Mouse (Mus musculus) retina, adult 2 months (tissue): Measurements from ENCODE around the gene L3mbtl1.
"Not testable (repeated sequence)": the region's sequence is repeated elsewhere in the genome, so short reads cannot be mapped to it uniquely, and the experiment has no call there.

Source experiments
- DNase-seq: peaks from one replicate; pipeline ENCODE4 v3.0.0-alpha.2; 2012; ENCODE audit warnings: low read depth, low spot score

L3mbtl1 gene

DNA sequence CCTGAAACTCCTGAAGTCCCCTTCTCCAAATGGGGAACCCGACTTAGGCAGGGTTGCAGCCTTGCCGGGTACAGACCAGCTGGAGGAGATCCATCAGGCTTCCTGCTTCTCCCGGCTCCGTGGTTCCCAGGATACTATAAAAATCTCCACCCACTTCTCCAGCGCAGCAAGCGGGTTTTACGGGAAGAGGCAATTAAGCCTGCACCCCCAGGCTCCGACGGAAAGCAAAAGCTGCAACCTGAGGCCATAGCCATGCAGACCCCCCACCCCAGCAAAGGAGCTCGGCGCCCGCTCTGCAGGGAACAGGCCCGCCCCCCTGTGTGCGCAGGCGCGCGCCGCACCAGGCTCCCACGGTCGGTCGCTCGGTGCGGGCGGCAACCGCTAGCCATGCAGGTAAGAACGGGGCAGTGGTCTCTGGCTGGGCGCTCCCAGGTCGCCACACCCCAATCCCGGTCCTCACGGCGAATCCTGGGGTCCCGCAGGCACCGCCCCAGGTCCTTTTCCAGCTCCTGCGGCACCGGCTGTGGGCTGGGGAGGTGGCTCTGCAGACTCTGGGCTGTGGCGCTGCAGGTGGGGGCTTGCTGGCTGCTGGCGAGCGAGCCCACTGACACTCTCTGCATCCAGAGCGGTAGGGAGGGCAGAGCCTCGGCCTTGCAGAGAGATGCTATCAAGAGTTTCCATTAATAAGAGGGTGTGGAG, at the start of gene L3mbtl1:
TSS of gene L3mbtl1 (plus strand) at position 325 of the 699 bp plus-strand sequence.
- DNase-seq: no peak

DNA sequence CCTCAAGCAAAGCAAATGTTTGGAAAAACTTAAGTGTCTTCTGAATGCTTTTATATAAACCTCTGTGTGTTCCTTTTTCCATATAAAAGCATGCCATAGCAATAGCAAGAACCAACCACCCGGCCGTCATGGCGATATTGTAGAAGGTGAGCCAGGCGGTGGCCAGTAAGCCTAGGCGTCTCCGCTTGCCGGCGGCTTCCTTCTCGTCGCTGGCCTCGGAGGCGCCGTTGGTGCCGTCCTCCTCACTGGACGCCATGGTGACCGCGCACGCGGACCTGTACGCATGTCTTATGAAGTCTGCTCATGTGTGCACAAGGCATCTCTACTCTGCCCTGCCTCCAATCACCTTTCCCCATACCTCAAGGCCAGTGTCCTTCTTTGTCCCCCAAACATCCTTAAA, 44.0 kb upstream of the L3mbtl1 start:
- DNase-seq: not testable (repeated sequence)

DNA sequence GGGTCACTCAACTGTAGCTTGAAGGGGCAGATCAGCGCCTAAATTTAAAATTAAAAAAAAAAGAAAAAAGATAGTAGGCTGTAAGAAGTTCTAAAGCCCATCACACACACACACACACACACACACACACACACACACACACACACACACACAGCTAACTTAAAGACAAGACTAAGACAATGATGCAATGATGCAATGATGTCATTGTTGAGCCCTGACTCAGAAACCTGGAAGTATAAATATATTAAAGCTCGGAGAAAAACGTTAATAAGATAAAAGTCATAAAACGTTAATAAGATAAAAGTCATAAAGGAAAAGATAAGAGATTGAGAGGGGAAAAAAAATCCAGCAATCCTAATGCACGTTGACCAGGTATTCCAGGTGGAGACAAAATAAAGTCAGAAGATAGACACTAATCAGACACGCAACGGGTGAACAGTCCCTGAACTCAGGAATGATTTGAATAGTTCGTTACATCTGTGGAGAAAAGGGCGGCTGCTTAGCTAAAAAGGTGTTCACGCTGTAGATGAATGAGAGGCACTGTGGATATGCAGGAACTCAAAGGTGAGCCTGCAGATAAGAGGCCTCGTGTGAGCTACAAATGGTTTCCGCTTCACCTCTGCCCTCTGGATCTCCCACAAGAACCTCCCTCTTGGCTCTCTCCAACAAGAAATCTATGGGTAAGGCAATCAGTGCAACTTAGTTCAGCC, 43.2 kb upstream of the L3mbtl1 start:
- DNase-seq: no peak

DNA sequence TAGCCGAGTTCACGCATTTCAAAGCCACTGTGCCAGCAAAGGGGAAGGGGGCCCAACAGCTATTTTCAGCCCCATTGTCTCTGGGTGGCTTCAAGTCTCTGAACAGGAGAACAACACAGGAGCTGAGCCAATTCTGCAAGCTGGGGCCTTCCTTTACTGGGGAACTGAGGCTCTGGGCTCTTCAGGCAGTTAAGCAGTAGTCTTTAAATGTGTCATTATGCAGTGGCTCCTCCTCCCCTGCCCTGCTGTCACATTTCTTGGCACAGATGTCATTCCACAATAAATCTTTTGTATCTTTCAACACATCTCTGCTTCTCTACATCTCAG, 42.7 kb upstream of the L3mbtl1 start:
- no peak for DNase-seq

DNA sequence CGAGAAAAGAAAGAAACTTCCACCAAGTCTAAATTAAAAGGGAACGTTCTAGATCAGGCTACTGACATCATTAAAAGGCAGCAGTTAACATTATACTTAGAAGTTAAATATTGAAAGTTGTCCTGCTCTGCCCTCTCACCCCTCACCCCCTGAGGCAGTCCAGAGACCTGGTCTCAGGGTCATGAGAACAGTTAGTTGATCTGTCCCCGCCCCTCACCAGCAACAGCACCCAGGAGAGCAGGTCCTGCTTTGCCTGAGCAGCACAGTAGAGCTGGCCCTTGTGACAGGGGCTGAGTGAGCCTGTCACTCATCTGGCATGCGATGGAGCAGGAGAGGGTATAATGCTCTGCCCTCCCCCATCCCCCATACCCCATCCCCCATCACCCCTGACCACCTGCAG, 37.4 kb upstream of the L3mbtl1 start:
- DNase-seq: no peak

DNA sequence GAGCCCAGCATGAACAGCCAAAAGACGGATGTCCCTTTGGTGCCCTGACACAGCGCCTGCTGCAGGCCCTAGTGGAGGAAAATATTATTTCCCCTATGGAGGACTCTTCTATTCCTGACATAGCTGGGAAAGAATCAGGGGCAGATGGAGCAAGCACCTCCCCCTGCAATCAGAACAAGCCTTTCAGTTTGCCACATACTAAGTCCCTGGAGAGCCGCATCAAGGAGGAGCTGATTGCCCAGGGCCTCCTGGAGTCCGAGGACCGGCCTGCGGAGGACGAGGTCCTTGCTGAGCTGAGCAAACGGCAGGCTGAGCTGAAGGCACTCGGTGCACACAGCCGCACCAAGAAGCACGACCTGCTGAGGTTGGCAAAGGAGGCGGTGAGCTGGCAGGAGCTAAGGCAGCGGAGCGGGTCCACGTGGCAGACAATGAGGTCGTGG, 35.2 kb upstream of the L3mbtl1 start:
- DNase-seq: no peak

DNA sequence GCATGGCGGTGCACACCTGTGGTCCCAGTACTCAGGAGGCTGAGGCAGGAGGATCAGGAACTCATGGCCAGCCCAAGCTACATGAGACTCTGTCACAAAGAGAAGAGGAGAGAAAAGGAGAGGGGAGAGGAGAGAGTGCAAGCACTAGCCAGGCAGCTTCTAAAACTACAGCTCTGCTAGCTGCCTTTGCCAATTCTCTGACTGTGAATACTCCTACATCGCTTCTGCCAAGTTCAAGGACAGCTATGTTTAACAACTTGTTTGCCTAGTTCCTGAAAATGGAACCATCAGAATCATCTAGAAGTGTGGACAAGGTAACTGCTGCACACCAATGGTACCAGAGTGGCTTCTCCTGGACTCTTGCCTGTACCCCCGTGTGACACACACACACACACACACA, 29.2 kb upstream of the L3mbtl1 start:
- DNase-seq: no peak

DNA sequence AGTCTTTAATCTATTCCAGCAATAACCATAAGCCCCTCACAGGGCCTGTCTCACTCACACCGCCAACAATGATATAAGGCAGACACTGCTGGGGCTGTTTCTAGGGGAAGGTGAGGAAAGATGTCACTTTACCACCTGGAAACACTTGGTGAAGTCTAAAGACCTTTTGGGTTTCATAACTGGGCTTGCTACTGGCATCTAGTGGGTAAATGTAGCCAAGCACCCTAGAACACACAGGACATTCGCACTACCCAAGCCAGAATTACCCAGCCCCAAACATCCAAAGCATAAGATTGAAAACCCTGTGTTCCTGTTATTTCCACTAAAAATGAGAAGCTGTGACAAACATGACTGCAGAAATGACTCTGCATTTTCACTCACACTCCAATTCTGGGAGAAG, 28.8 kb upstream of the L3mbtl1 start:
- no peak for DNase-seq

DNA sequence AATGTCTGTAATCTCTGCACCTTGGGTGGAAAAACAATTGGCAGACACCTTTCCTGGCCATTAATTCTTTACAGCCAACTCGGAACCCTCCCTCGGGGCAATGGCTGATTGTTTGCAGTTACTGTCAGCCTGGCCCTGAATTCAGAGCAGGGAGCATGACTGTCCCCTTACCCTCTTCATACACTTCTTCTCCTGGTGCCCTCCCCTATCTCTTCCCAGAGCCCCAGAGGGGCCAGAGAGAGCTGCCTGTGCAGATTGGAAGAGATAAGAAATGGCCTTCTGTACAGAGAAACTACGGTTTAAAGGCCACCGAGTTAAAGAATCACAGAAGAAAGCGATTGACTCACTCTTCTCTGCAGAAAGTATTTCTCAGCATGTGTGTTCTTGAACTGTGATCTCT, 23.3 kb upstream of the L3mbtl1 start:
- no peak for DNase-seq

DNA sequence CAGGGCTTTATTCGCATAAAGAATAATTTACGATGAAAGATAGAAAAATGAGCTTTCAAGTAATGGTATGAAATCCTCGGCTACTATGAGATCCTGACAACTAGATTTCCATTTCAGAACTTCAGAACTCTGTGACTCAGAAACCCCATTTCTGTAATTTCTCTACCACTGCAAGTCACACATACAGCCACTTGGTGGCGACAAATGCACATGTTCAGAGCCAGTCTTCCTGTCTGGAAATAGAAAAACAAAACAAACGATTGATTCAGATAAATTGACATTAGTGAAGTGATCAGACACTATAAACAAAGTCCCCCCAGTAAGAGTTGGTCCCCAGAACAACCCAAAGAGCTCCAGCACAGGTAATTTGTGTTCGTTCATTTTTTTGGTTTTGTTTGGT, 21.1 kb upstream of the L3mbtl1 start:
- no peak for DNase-seq

DNA sequence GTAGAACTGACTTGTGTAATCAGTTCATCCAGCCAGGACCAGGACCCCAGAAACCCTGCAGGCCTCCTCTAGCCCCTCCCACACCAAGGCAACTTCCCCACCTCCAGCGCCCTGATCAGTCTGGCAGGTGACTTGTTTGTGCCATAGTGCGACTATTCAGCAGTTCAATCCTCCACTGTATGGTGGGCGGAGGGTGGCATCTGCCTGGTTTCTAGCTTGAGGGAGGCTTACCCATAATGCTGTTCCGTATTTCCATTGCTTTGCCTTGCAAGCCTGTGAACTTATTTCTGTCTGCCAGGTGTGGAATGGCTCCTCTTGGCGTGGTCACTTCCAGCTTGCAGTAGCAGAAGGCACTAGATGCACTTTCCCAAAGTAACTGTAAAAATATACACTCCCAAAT, 20.4 kb upstream of the L3mbtl1 start:
- DNase-seq: no peak

DNA sequence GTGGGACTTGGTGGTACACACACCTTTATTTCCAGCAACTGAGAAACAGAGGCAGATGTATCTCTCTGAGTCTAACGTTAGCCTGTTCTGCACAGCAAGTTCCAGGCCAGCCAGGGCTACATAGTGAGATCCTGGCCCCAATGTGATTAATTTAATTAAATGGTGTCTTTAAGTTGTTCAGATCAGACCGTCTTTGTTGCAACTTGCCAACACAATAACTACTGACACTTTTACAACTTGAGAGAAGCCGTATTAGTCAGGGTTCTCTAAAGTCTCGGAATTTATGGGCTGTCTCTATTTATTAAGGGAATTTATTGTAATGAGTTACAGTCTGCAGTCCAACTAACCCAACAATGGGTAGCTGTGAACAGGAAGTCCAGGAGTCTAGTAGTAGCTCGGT, 19.1 kb upstream of the L3mbtl1 start:
- DNase-seq: no peak

DNA sequence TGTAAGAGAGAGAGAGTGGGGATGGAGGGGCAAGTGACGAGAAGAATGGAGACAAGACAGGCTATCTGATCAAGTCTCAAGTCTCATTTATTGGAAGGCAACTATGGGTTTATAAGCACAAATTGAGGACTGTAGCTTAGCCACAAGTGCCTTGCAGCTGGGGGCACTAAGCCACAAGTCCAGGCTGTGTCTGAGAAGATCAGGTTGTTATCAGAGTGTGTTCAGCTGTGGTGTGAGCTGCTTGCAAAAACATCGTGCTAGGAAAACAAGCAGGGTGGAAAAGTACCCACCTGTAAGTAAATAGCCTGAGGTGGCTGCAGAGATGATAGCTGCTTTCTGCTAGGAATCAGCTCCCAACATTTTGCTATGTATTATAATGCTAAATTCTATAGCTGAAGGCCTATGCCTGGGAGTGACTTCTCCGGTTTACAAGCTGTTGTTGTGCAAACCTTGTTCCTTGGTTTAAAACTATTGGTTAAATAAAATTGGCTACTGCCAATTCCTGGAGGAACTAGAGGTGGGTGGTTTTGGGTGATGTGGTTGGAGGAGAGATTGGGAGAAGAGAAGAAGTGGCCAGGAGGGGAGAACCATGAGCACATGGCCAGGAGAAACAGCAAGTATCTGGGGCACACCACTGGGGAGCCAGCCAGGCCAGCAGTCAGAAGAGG, 15.2 kb upstream of the L3mbtl1 start:
- no peak for DNase-seq

DNA sequence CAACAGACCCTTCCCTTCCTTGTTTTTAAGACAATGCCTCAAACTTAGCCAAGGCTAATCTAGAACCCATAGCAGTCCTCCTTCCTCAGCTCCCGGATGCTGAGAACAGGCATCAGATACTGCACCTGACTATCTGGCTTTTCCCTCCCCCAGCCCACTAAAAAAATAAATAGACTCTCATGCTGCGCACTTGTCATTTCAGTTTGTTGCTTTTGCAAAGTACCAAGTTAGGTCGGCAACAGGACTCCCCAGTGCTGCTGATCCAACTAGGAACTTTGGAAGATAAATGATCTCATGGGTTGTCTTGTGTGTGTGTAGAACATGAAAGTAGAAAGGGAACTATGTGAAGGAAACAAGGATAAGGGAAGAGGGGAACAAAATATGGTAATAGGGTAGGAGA, 13.6 kb upstream of the L3mbtl1 start:
- no peak for DNase-seq

DNA sequence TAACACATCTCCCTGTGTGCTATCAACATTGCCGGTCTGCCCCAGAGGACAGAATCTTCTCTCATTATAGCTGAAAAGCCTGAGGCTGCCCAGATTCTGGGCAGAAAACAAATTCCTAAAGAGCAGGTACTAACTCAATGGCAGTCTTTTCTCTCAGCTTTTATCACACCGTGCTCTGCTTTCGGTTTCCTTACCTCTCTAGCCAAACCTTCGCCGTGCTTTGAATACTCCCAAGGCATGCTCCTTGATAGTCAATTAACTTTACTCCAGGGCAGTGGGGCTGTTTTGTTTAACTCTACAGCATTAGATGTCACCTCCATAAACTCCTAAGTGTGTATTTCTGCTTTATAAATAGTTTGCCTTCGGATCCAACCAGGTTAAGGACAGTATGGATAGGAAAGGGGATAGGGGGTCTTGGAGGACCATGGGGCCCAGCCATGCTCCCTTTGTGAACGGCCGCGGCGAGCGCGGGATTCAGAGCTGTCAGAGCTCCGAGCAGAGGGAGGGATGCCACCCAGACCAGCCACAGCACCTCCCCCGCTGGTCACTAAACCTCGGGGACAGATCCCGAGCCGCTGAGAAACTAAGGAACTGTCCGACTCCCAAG, 12.7 kb upstream of the L3mbtl1 start:
- no peak for DNase-seq

DNA sequence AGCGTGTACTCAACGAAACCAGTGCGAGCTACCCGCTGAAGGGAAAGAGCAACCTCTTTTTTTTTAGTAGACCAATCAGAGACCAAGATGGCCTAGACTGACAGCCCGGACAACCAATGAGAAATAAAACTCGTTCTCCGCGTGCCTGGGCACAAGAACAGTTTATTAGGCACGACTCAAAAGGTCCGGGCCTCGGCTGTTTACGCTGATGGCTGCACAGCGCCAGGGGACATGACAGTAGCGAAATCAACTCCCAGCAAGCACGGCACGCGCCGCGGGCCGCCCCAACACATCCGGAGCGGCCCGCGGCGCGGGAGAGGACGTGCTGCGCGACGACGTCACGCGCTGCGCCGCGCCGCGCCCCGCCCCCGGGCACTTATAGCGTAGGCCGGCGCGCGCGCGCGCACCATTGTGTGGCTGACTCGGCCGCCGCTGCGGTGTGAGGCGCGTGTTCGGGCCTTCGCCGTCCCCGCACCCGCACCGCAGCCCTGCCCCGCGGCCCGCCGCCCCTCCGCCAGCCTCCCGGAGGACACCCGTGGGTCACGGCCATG, 12.1 kb upstream of the L3mbtl1 start, which contains the start of gene Srsf6:
TSS of gene Srsf6 (plus strand) at position 406 of the 551 bp plus-strand sequence.
- peak; percentile 90 for DNase-seq

DNA sequence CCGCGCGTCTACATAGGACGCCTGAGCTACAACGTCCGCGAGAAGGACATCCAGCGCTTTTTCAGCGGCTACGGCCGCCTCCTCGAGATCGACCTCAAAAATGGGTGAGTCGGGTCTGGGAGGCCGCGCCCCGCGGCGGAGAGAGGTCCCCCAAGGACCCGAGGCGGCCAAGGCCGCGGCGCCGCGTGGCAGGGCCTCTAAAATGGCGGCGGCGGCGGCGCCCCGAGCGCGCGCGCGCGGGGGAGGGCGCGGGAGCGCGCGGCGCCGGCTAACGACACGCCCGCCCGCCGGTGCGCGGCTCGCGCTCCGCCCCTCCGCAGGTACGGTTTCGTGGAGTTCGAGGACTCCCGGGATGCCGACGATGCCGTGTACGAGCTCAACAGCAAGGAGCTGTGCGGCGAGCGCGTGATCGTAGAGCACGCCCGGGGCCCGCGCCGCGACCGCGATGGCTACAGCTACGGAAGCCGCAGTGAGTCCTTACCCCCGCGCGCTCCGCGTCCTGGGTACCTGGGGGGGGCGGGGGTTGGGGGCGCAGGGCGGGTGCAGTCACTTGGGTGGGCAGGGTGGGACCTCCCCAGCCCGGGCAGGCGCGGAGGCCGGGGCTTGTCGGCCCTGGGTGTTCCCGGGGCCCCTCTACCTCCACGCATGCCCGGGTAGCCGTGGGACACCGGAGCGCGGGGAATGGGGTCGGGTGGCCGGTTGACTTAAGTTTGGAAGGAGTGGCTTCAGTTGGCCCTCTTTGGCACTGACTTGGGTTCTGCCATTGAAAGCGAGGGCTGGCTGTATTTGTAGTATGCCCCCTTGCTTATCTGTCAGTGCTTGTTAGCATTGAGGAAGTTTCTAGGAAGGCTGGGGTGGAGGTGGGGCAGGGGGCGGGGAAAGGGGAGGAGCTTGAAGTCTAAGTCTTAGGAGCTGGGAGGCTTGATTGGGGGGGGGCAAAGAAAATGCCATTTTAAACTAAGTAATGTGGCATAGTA, 11.3 kb upstream of the L3mbtl1 start:
- DNase-seq: peak; percentile 62

DNA sequence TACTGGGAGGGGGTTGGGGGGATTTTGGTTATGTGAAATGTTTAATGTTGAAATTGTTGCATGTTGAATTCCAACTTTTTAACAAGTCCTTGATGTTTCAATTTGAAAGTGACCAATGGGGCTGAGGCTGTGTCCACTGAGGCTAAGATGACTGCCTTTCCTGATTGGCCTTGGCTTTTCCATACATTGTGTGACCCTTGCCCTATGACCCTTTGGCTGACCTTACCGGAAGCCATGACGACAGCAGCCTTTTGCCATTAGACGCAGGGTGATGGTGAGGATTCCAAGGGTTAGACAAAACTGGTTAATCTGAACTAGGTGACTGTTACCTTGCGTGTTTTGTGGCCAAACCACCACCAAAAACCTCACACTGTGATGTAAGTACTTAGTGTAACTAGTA, 10.6 kb upstream of the L3mbtl1 start:
- no peak for DNase-seq

DNA sequence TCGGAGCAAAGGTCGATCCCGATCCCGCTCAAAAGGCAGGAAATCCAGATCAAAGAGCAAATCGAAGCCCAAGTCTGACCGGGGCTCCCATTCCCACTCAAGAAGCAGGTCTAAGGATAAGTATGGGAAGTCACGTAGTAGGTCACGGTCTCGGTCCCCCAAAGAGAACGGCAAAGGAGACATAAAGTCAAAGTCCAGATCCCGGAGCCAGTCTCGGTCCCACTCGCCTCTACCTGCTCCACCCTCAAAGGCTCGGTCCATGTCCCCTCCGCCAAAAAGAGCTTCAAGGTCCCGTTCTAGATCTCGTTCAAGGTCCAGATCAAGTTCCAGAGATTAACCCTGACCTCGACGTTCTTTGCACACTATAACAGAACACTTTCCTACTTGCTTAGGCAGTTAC, 8.9 kb upstream of the L3mbtl1 start:
- DNase-seq: no peak

DNA sequence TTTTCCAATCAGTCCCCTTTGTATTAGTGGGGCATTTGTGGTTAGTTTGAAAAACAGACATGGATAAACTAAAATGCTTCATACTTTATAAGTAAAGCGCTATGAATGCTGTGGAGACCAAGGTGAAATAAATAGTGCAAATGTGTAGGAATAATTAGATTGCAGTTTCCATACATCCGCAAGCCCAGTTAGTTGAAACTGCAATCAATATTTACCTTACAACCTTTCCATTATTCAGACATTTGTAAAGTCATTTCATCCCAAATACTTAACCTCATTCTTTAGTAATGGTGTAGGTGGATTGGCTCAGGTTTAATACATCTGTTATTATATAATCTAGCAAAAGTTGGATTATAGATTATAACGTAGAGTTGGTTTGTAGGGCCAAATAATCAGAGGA, 7.6 kb upstream of the L3mbtl1 start:
- DNase-seq: no peak

DNA sequence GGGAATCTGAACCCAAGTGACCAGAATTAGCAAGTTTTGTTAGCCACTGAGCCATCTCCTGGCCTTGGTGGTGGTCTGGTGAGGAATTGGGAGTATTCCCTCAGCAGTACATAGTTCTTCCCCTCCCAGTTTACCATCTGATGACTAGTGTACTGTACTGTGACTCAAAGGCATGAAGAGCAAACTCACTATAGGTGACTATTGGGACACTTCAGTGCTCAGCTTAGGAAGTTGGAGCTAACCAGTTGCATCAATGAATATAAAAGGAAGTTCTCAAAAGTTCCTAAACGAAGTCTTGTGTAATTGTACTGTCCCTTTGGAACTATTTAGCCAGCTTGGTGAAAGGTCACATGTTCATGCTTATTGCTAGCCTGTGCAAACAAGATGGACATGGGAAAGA, 3.7 kb upstream of the L3mbtl1 start:
- DNase-seq: no peak
